Comparison of ENCODE assay signal across 18 mouse cellular contexts in genomic region chr5:32283457-32283856, GRCm38 (mm10). TPM values are rescaled to one million over a fixed set of nuclear protein-coding genes. Genes with fewer than 3 reads are reported as not detected.
"Had no signal": no experiment of that assay in that cellular context is flagged by ENCODE, and none has a peak within 500 bp of the region (broad histone marks: within the 10 kb centered on the region; RNA-seq: fewer than 3 reads in every experiment).

No protein-coding gene starts in this region.

- H3K4me1 ChIP-seq: lung, embryonic 15.5 days; megakaryocyte, embryonic 14.5 days; stomach, embryonic 15.5 days had no signal

- H3K27me3 ChIP-seq: lung, embryonic 15.5 days; midbrain, embryonic 12.5 days; midbrain, embryonic 15.5 days; neural tube, embryonic 12.5 days; stomach, embryonic 15.5 days had no signal

- ATAC-seq: lung, postnatal 0 days; midbrain, embryonic 15.5 days had no signal

- H3K4me3 ChIP-seq: lung, embryonic 15.5 days; megakaryocyte, embryonic 14.5 days; midbrain, embryonic 12.5 days; midbrain, embryonic 15.5 days; neural tube, embryonic 12.5 days; stomach, embryonic 15.5 days had no signal

- H3K36me3 ChIP-seq: lung, embryonic 15.5 days; midbrain, embryonic 12.5 days; midbrain, embryonic 15.5 days; neural tube, embryonic 12.5 days; stomach, embryonic 15.5 days had no signal

- H3K4me2 ChIP-seq: lung, embryonic 15.5 days; midbrain, embryonic 12.5 days; midbrain, embryonic 15.5 days; neural tube, embryonic 12.5 days; stomach, embryonic 15.5 days had no signal

- H3K9ac ChIP-seq: lung, embryonic 15.5 days; midbrain, embryonic 12.5 days; midbrain, embryonic 15.5 days; neural tube, embryonic 12.5 days; stomach, embryonic 15.5 days had no signal

- DNase-seq: lung, adult 2 months; lung, postnatal 14 days; lung, postnatal 36 days; right cerebral cortex, postnatal 14 days; thymus, adult 2 months; thymus, postnatal 25 days; thymus, postnatal 4 days had no signal

- H3K27ac ChIP-seq: lung, embryonic 15.5 days; macrophage; midbrain, embryonic 12.5 days; midbrain, embryonic 15.5 days; neural tube, embryonic 12.5 days; stomach, embryonic 15.5 days; stomach, postnatal 0 days had no signal

- H3K9me3 ChIP-seq: lung, embryonic 15.5 days; megakaryocyte, embryonic 14.5 days; midbrain, embryonic 12.5 days; midbrain, embryonic 15.5 days; neural tube, embryonic 12.5 days; stomach, embryonic 15.5 days had no signal

RNA-seq across cellular contexts. Expression of gene Plb1, which starts 50.9 kb away (rescaled TPM):
- total RNA-seq: monocyte, adult 5-6 weeks had no signal
- polyA plus RNA-seq: neural tube, embryonic 12.5 days; neural tube, embryonic 14.5 days had no signal
